Comparison of ENCODE assay signal across 20 mouse cellular contexts in genomic region chr10:96642014-96642413, GRCm38 (mm10). TPM values are rescaled to one million over a fixed set of nuclear protein-coding genes. Genes with fewer than 3 reads are reported as not detected.
DNase-seq lines count a peak whose midpoint lies in the region; ATAC-seq and TF ChIP-seq lines count a peak whose summit lies in the region.
"Had no signal": no experiment of that assay in that cellular context is flagged by ENCODE, and none has a peak within 500 bp of the region (broad histone marks: within the 10 kb centered on the region; RNA-seq: fewer than 3 reads in every experiment).

No protein-coding gene starts in this region.

- H3K27ac ChIP-seq in gastrocnemius, adult 2 months = 0 out of 2 replicates have a peak overlapping the region, but pooled peaks have one; percentile 56
- H3K27ac ChIP-seq in heart, embryonic 14.5 days (replicated peaks in 1 of 2; ENCODE audit: control insufficient read depth in 1 of 2, insufficient read depth in 1 of 2, low read depth in 2 of 2, low read length in 2 of 2) = peak overlapping the region; percentile 70 to 87; a peak in 3 of 4 replicates
- H3K27ac ChIP-seq in lung, embryonic 14.5 days (ENCODE audit: low read depth) = peak overlapping the region; percentile 60; the same call in 1 of the 2 replicates
- peak overlapping the region; percentile 90 for H3K27ac ChIP-seq in embryonic fibroblast, embryonic 13.5 days (ENCODE audit: insufficient read depth, low read length)
- H3K27ac ChIP-seq: embryonic facial prominence, embryonic 15.5 days; forebrain, embryonic 15.5 days; hindbrain, embryonic 15.5 days had no signal

- DNase-seq in gastrocnemius, adult 2 months = no peak
- no peak for DNase-seq in gastrocnemius, postnatal 25 days
- DNase-seq in heart, adult 8-10 months (ENCODE audit: low spot score) = no peak
- peak; percentile 53 for DNase-seq in lung, embryonic 14.5 days
- DNase-seq in lung, postnatal 10 days = no peak
- DNase-seq: adrenal gland, adult 2 months; adrenal gland, postnatal 25 days; cerebellum, adult 8-10 months; cerebellum, postnatal 14 days; embryo, embryonic 11 days; gastrocnemius, postnatal 10 days; kidney, adult 2 months had no signal

- H3K27me3 ChIP-seq in heart, embryonic 14.5 days (ENCODE audit: control insufficient read depth, insufficient read depth, low read length) = no peaks in the 10 kb centered on the region
- H3K27me3 ChIP-seq in lung, embryonic 14.5 days (ENCODE audit: insufficient read depth, low read length) = no peaks in the 10 kb centered on the region
- H3K27me3 ChIP-seq: embryonic facial prominence, embryonic 15.5 days; forebrain, embryonic 15.5 days; hindbrain, embryonic 15.5 days; Patski had no signal

- H3K9me3 ChIP-seq in heart, embryonic 14.5 days (ENCODE audit: control insufficient read depth, low read length) = no peaks in the 10 kb centered on the region
- no peaks in the 10 kb centered on the region for H3K9me3 ChIP-seq in lung, embryonic 14.5 days (ENCODE audit: low read depth, low read length)
- H3K9me3 ChIP-seq: embryonic facial prominence, embryonic 15.5 days; forebrain, embryonic 15.5 days; hindbrain, embryonic 15.5 days had no signal

- H3K4me1 ChIP-seq in heart, embryonic 14.5 days (ENCODE audit: control insufficient read depth in 2 of 2, insufficient read depth in 2 of 2, low read length in 2 of 2) = peaks cover 17 to 22% of the 10 kb centered on the region in 2 experiments
- peaks cover 21% of the 10 kb centered on the region for H3K4me1 ChIP-seq in lung, embryonic 14.5 days (ENCODE audit: insufficient read depth)
- H3K4me1 ChIP-seq in embryonic fibroblast, embryonic 13.5 days (ENCODE audit: control insufficient read depth, insufficient read depth, low read length) = no peaks in the 10 kb centered on the region

- TF ChIP-seq CTCF in gastrocnemius, adult 2 months (IDR thresholded peaks at IDR 0.05) = no peak
- TF ChIP-seq CTCF in lung, embryonic 14.5 days (IDR thresholded peaks at IDR 0.05; ENCODE audit: low read depth) = no peak
- TF ChIP-seq CTCF in embryonic fibroblast, embryonic 13.5 days (IDR thresholded peaks at IDR 0.05; ENCODE audit: borderline replicate concordance, insufficient read depth, low read length) = no peak

- no peak for ATAC-seq in heart, embryonic 14.5 days (ENCODE audit: insufficient number of reproducible peaks, insufficient read depth, low FRiP score, low read depth)
- no peak for ATAC-seq in lung, embryonic 14.5 days (ENCODE audit: insufficient read depth)
- ATAC-seq: activated CD4-positive, CD25-positive, alpha-beta regulatory T cell, adult 4 months; forebrain, embryonic 15.5 days; intestine, embryonic 16.5 days; Patski had no signal

- H3K9ac ChIP-seq in heart, embryonic 14.5 days (ENCODE audit: low read length) = no peak overlapping the region
- H3K9ac ChIP-seq in lung, embryonic 14.5 days = no peak overlapping the region
- H3K9ac ChIP-seq: embryonic facial prominence, embryonic 15.5 days; forebrain, embryonic 15.5 days; hindbrain, embryonic 15.5 days had no signal

- intact Hi-C loops in gastrocnemius, adult 2 months (cut with DNase I) = no loop called here

- H3K4me3 ChIP-seq in gastrocnemius, adult 2 months = no peak overlapping the region
- H3K4me3 ChIP-seq in heart, embryonic 14.5 days (ENCODE audit: control insufficient read depth in 1 of 2, insufficient read depth in 1 of 2, low read depth in 1 of 2, low read length in 2 of 2) = no peak overlapping the region
- H3K4me3 ChIP-seq in lung, embryonic 14.5 days (ENCODE audit: low read depth, low read length) = no peak overlapping the region
- no peak overlapping the region for H3K4me3 ChIP-seq in embryonic fibroblast, embryonic 13.5 days (ENCODE audit: insufficient read depth, low read length)
- H3K4me3 ChIP-seq: embryonic facial prominence, embryonic 15.5 days; forebrain, embryonic 15.5 days; hindbrain, embryonic 15.5 days had no signal

- TF ChIP-seq POLR2A in embryonic fibroblast, embryonic 13.5 days (IDR thresholded peaks at IDR 0.05; ENCODE audit: low read depth, low read length) = no peak

- 67% methylated on average over 4 of the region's 4 CpGs for WGBS in heart, embryonic 14.5 days
- WGBS in lung, embryonic 14.5 days = 42% methylated on average over 4 of the region's 4 CpGs

- no peaks in the 10 kb centered on the region for H3K36me3 ChIP-seq in heart, embryonic 14.5 days (ENCODE audit: control insufficient read depth, insufficient read depth, low read length)
- H3K36me3 ChIP-seq in lung, embryonic 14.5 days (ENCODE audit: insufficient read depth) = no peaks in the 10 kb centered on the region
- H3K36me3 ChIP-seq: embryonic facial prominence, embryonic 15.5 days; forebrain, embryonic 15.5 days; hindbrain, embryonic 15.5 days had no signal

- no peak overlapping the region for H3K4me2 ChIP-seq in heart, embryonic 14.5 days (ENCODE audit: low read length)
- H3K4me2 ChIP-seq in lung, embryonic 14.5 days = no peak overlapping the region
- H3K4me2 ChIP-seq: embryonic facial prominence, embryonic 15.5 days; forebrain, embryonic 15.5 days; hindbrain, embryonic 15.5 days had no signal

RNA-seq across cellular contexts. Expression of gene Btg1, which starts 25.2 kb away (rescaled TPM):
- total RNA-seq in gastrocnemius, adult 2 months (2021) = 10 to 100 TPM; 12.8 to 15.0 TPM
- total RNA-seq in gastrocnemius, postnatal 25 days (2021) = 10 to 100 TPM; 14.8 to 15.3 TPM
- 77.0 and 88.1 TPM in 2 replicates for polyA plus RNA-seq in heart, embryonic 14.5 days (2014; fragmentation: Nextera tagmentation; extraction: Ambion mirVana)
- 10 to 100 TPM; 28.5 to 34.7 (median 33.2) TPM for total RNA-seq in heart, adult 8-10 months (2022)
- 67.4 and 67.5 TPM in 2 replicates for polyA plus RNA-seq in lung, embryonic 14.5 days (2014; fragmentation: Nextera tagmentation; extraction: Ambion mirVana)
- polyA plus RNA-seq in embryonic fibroblast, embryonic 13.5 days (2011; ENCODE audit: insufficient read length, low read depth, missing spikeins) = 65.8 and 66.4 TPM in 2 replicates
